Mouse (Mus musculus): ENCODE results near the gene Sox13. TPM values are rescaled to one million over a fixed set of nuclear protein-coding genes. Genes with fewer than 3 reads are reported as not detected.

Gene Sox13
- polyA plus RNA-seq, 1 experiment from 2014 or later, result 0.24 TPM

- Histone ChIP-seq H3K4me3 (ENCODE audit: inconsistent target) (no peak overlapping the region), H3K27ac (no peak overlapping the region), H3K36me3 (ENCODE audit: inconsistent target) (no peaks in the 10 kb centered on the region), H3K79me2 (ENCODE audit: inconsistent target) (no peaks in the 10 kb centered on the region)
- WGBS (ENCODE audit: missing documents), result 50% methylated on average over 4 of the region's 4 CpGs
Observed at GRCm38 (mm10) chr1:133446291-133446690, 22.1 kb upstream of the Sox13 start.

GRCm38 (mm10) chr1:133444315-133444714 is 20.1 kb upstream of the Sox13 start:
- Histone ChIP-seq H3K79me2 (ENCODE audit: inconsistent target) (no peaks in the 10 kb centered on the region), H3K36me3 (ENCODE audit: inconsistent target) (no peaks in the 10 kb centered on the region), H3K27ac (no peak overlapping the region), H3K4me3 (ENCODE audit: inconsistent target) (no peak overlapping the region)
- WGBS (ENCODE audit: missing documents), result 87% methylated on average over 8 of the region's 8 CpGs

- no peaks in the 10 kb centered on the region for H3K79me2 ChIP-seq (ENCODE audit: inconsistent target)
- H3K36me3 ChIP-seq (ENCODE audit: inconsistent target), result no peaks in the 10 kb centered on the region
- H3K4me3 ChIP-seq (ENCODE audit: inconsistent target), result no peak overlapping the region
- no peak overlapping the region for H3K27ac ChIP-seq
- 70% methylated on average over 14 of the region's 14 CpGs for WGBS (ENCODE audit: missing documents)
Observed at GRCm38 (mm10) chr1:133437916-133438683, 13.9 kb upstream of the Sox13 start.

- Histone ChIP-seq H3K79me2 (ENCODE audit: inconsistent target) (no peaks in the 10 kb centered on the region), H3K27ac (no peak overlapping the region), H3K36me3 (ENCODE audit: inconsistent target) (no peaks in the 10 kb centered on the region), H3K4me3 (ENCODE audit: inconsistent target) (no peak overlapping the region)
- 87% methylated on average over 10 of the region's 10 CpGs for WGBS (ENCODE audit: missing documents)
Observed at GRCm38 (mm10) chr1:133434756-133435112, 10.6 kb upstream of the Sox13 start.

- H3K36me3 ChIP-seq (ENCODE audit: inconsistent target), result no peaks in the 10 kb centered on the region
- H3K27ac ChIP-seq, result no peak overlapping the region
- 65% methylated on average over 11 of the region's 12 CpGs for WGBS (ENCODE audit: missing documents)
- no peak overlapping the region for H3K4me3 ChIP-seq (ENCODE audit: inconsistent target)
- H3K79me2 ChIP-seq (ENCODE audit: inconsistent target), result no peaks in the 10 kb centered on the region
Observed at GRCm38 (mm10) chr1:133434018-133434755, 10.0 kb upstream of the Sox13 start.

- WGBS (ENCODE audit: missing documents), result 78% methylated on average over 2 of the region's 2 CpGs
- Histone ChIP-seq H3K27ac (no peak overlapping the region), H3K36me3 (ENCODE audit: inconsistent target) (no peaks in the 10 kb centered on the region), H3K79me2 (ENCODE audit: inconsistent target) (no peaks in the 10 kb centered on the region), H3K4me3 (ENCODE audit: inconsistent target) (no peak overlapping the region)
Observed at GRCm38 (mm10) chr1:133432566-133432965, 8.4 kb upstream of the Sox13 start.

- no peaks in the 10 kb centered on the region for H3K79me2 ChIP-seq (ENCODE audit: inconsistent target)
- WGBS (ENCODE audit: missing documents), result 97% methylated on average over 2 of the region's 2 CpGs
- no peak overlapping the region for H3K27ac ChIP-seq
- no peaks in the 10 kb centered on the region for H3K36me3 ChIP-seq (ENCODE audit: inconsistent target)
- H3K4me3 ChIP-seq (ENCODE audit: inconsistent target), result no peak overlapping the region
Observed at GRCm38 (mm10) chr1:133431133-133431532, 7.0 kb upstream of the Sox13 start.

GRCm38 (mm10) chr1:133424547-133425140 is 467 bp upstream of the Sox13 start:
- H3K27ac ChIP-seq, result no peak overlapping the region
- no peaks in the 10 kb centered on the region for H3K79me2 ChIP-seq (ENCODE audit: inconsistent target)
- no peaks in the 10 kb centered on the region for H3K36me3 ChIP-seq (ENCODE audit: inconsistent target)
- WGBS (ENCODE audit: missing documents), result 81% methylated on average over 4 of the region's 4 CpGs
- H3K4me3 ChIP-seq (ENCODE audit: inconsistent target), result no peak overlapping the region

- Histone ChIP-seq H3K4me3 (ENCODE audit: inconsistent target) (no peak overlapping the region), H3K36me3 (ENCODE audit: inconsistent target) (no peaks in the 10 kb centered on the region), H3K27ac (no peak overlapping the region), H3K79me2 (ENCODE audit: inconsistent target) (no peaks in the 10 kb centered on the region)
- under 1% methylated on average over 30 of the region's 31 CpGs for WGBS (ENCODE audit: missing documents)
Observed at GRCm38 (mm10) chr1:133423166-133423542, 1.0 kb downstream of the Sox13 start.

- Histone ChIP-seq H3K36me3 (ENCODE audit: inconsistent target) (no peaks in the 10 kb centered on the region), H3K4me3 (ENCODE audit: inconsistent target) (no peak overlapping the region), H3K79me2 (ENCODE audit: inconsistent target) (no peaks in the 10 kb centered on the region), H3K27ac (no peak overlapping the region)
- WGBS (ENCODE audit: missing documents), result 9% methylated on average over 29 of the region's 29 CpGs
Observed at GRCm38 (mm10) chr1:133422615-133423161, 1.5 kb downstream of the Sox13 start.

GRCm38 (mm10) chr1:133421975-133422570 is 2.1 kb downstream of the Sox13 start:
- WGBS (ENCODE audit: missing documents), result 76% methylated on average over 16 of the region's 16 CpGs
- H3K36me3 ChIP-seq (ENCODE audit: inconsistent target), result no peaks in the 10 kb centered on the region
- no peaks in the 10 kb centered on the region for H3K79me2 ChIP-seq (ENCODE audit: inconsistent target)
- H3K27ac ChIP-seq, result no peak overlapping the region
- H3K4me3 ChIP-seq (ENCODE audit: inconsistent target), result no peak overlapping the region

- 81% methylated on average over 2 of the region's 2 CpGs for WGBS (ENCODE audit: missing documents)
- no peaks in the 10 kb centered on the region for H3K79me2 ChIP-seq (ENCODE audit: inconsistent target)
- H3K27ac ChIP-seq, result no peak overlapping the region
- no peaks in the 10 kb centered on the region for H3K36me3 ChIP-seq (ENCODE audit: inconsistent target)
- H3K4me3 ChIP-seq (ENCODE audit: inconsistent target), result no peak overlapping the region
Observed at GRCm38 (mm10) chr1:133421061-133421460, 3.1 kb downstream of the Sox13 start.

GRCm38 (mm10) chr1:133420491-133420890 is 3.7 kb downstream of the Sox13 start:
- H3K4me3 ChIP-seq (ENCODE audit: inconsistent target), result no peak overlapping the region
- WGBS (ENCODE audit: missing documents), result 77% methylated on average over 3 of the region's 3 CpGs
- H3K27ac ChIP-seq, result no peak overlapping the region
- no peaks in the 10 kb centered on the region for H3K79me2 ChIP-seq (ENCODE audit: inconsistent target)
- H3K36me3 ChIP-seq (ENCODE audit: inconsistent target), result no peaks in the 10 kb centered on the region

- H3K27ac ChIP-seq, result no peak overlapping the region
- no peaks in the 10 kb centered on the region for H3K36me3 ChIP-seq (ENCODE audit: inconsistent target)
- 89% methylated on average over 3 of the region's 3 CpGs for WGBS (ENCODE audit: missing documents)
- H3K4me3 ChIP-seq (ENCODE audit: inconsistent target), result no peak overlapping the region
- H3K79me2 ChIP-seq (ENCODE audit: inconsistent target), result no peaks in the 10 kb centered on the region
Observed at GRCm38 (mm10) chr1:133419178-133419834, 4.9 kb downstream of the Sox13 start.

Data from macrophage (primary cell).